7 mouse cellular contexts compared by ENCODE assay signal in genomic region chr16:32164396-32165027, GRCm38 (mm10). TPM values are rescaled to one million over a fixed set of nuclear protein-coding genes. Genes with fewer than 3 reads are reported as not detected.
DNase-seq lines count a peak whose midpoint lies in the region; ATAC-seq lines count a peak whose summit lies in the region.

No protein-coding gene starts in this region.

- no peaks in the 10 kb centered on the region for H3K36me3 ChIP-seq in neural tube, embryonic 11.5 days (ENCODE audit: control insufficient read depth, insufficient read depth, low read length)
- no peaks in the 10 kb centered on the region for H3K36me3 ChIP-seq in forebrain, embryonic 11.5 days (ENCODE audit: control insufficient read depth, insufficient read depth, low read length)
- no peaks in the 10 kb centered on the region for H3K36me3 ChIP-seq in limb, embryonic 11.5 days (ENCODE audit: control insufficient read depth, insufficient read depth, low read length)
- no peaks in the 10 kb centered on the region for H3K36me3 ChIP-seq in midbrain, embryonic 14.5 days (ENCODE audit: control insufficient read depth, insufficient read depth, low read length)

- H3K4me1 ChIP-seq in neural tube, embryonic 11.5 days (ENCODE audit: control insufficient read depth, insufficient read depth, low read length), result no peaks in the 10 kb centered on the region
- peaks cover 6% of the 10 kb centered on the region for H3K4me1 ChIP-seq in forebrain, embryonic 11.5 days (replicated peaks; ENCODE audit: control insufficient read depth, insufficient read depth, low read length)
- H3K4me1 ChIP-seq in limb, embryonic 11.5 days (ENCODE audit: control insufficient read depth, insufficient read depth, low read length), result 0 out of 2 replicates have a peak, but pooled peaks cover 3% of the 10 kb centered on the region
- H3K4me1 ChIP-seq in midbrain, embryonic 14.5 days (ENCODE audit: control insufficient read depth, insufficient read depth, low read length), result peaks cover 6% of the 10 kb centered on the region; the same call in 1 of the 2 replicates

- no peak for ATAC-seq in neural tube, embryonic 11.5 days (ENCODE audit: insufficient read depth, low FRiP score, low TSS enrichment)
- ATAC-seq in forebrain, embryonic 11.5 days (replicated peaks; ENCODE audit: low FRiP score), result no peak
- ATAC-seq in limb, embryonic 11.5 days (ENCODE audit: insufficient number of reproducible peaks, low FRiP score, low TSS enrichment, low read depth), result no peak
- ATAC-seq in midbrain, embryonic 14.5 days (ENCODE audit: low FRiP score, low TSS enrichment), result no peak
- no peak for ATAC-seq in inflammation-experienced regulatory T-cells, adult 6 months

- peak overlapping the region; percentile 21 for H3K4me3 ChIP-seq in neural tube, embryonic 11.5 days (ENCODE audit: low read depth, low read length)
- no peak overlapping the region for H3K4me3 ChIP-seq in forebrain, embryonic 11.5 days (ENCODE audit: low read depth, low read length)
- peak overlapping the region; percentile 33; the same call in 1 of the 2 replicates for H3K4me3 ChIP-seq in limb, embryonic 11.5 days (ENCODE audit: low read depth, low read length)
- 0 out of 2 replicates have a peak overlapping the region, but pooled peaks have one; percentile 31 for H3K4me3 ChIP-seq in midbrain, embryonic 14.5 days (replicated peaks; ENCODE audit: low read depth, low read length)

- WGBS in neural tube, embryonic 11.5 days, result 80% methylated on average over 19 of the region's 19 CpGs
- 75% methylated on average over 19 of the region's 19 CpGs for WGBS in forebrain, embryonic 11.5 days
- 72% methylated on average over 19 of the region's 19 CpGs for WGBS in limb, embryonic 11.5 days
- 70% methylated on average over 19 of the region's 19 CpGs for WGBS in midbrain, embryonic 14.5 days

- H3K4me2 ChIP-seq in neural tube, embryonic 11.5 days (ENCODE audit: low read depth), result no peak overlapping the region
- peak overlapping the region; percentile 73; the same call in 1 of the 2 replicates for H3K4me2 ChIP-seq in forebrain, embryonic 11.5 days (ENCODE audit: low read depth, low read length, severe bottlenecking)
- peak overlapping the region; percentile 76 for H3K4me2 ChIP-seq in limb, embryonic 11.5 days (ENCODE audit: low read depth, severe bottlenecking)
- H3K4me2 ChIP-seq in midbrain, embryonic 14.5 days (ENCODE audit: low read length), result no peak overlapping the region; the same call in 1 of the 2 replicates

- no peak overlapping the region for H3K9ac ChIP-seq in neural tube, embryonic 11.5 days (ENCODE audit: low read length)
- no peak overlapping the region; the same call in 1 of the 2 replicates for H3K9ac ChIP-seq in forebrain, embryonic 11.5 days (ENCODE audit: low read length)
- no peak overlapping the region; the same call in 1 of the 2 replicates for H3K9ac ChIP-seq in limb, embryonic 11.5 days (ENCODE audit: low read length)
- no peak overlapping the region for H3K9ac ChIP-seq in midbrain, embryonic 14.5 days (replicated peaks; ENCODE audit: low read length)

- no peaks in the 10 kb centered on the region for H3K27me3 ChIP-seq in neural tube, embryonic 11.5 days (ENCODE audit: control insufficient read depth, insufficient read depth, low read length)
- H3K27me3 ChIP-seq in forebrain, embryonic 11.5 days (ENCODE audit: control insufficient read depth, insufficient read depth, low read length), result no peaks in the 10 kb centered on the region
- H3K27me3 ChIP-seq in limb, embryonic 11.5 days (ENCODE audit: control insufficient read depth, insufficient read depth, low read length), result no peaks in the 10 kb centered on the region
- H3K27me3 ChIP-seq in midbrain, embryonic 14.5 days (ENCODE audit: control insufficient read depth, insufficient read depth, low read length), result peaks cover 8% of the 10 kb centered on the region; the same call in 1 of the 2 replicates

- H3K27ac ChIP-seq in neural tube, embryonic 11.5 days (ENCODE audit: low read depth, low read length), result no peak overlapping the region
- no peak overlapping the region for H3K27ac ChIP-seq in forebrain, embryonic 11.5 days (ENCODE audit: low read depth, low read length)
- no peak overlapping the region for H3K27ac ChIP-seq in limb, embryonic 11.5 days (replicated peaks; ENCODE audit: low read depth, low read length)
- no peak overlapping the region for H3K27ac ChIP-seq in midbrain, embryonic 14.5 days (replicated peaks; ENCODE audit: low read depth, low read length)

- no peak for DNase-seq in neural tube, embryonic 11.5 days (ENCODE audit: low spot score)
- no peak for DNase-seq in neural tube, embryonic 10.5 days (ENCODE audit: extremely low spot score, low spot score)
- DNase-seq in forebrain, embryonic 11.5 days (ENCODE audit: low spot score), result no peak
- DNase-seq in limb, embryonic 11.5 days (ENCODE audit: low spot score), result no peak
- DNase-seq in midbrain, embryonic 14.5 days, result no peak
- no peak for DNase-seq in layer of hippocampus, postnatal 25 days (ENCODE audit: extremely low spot score in 1 of 2, low spot score in 1 of 2)

- H3K9me3 ChIP-seq in neural tube, embryonic 11.5 days (ENCODE audit: control insufficient read depth, low read length), result no peaks in the 10 kb centered on the region
- H3K9me3 ChIP-seq in forebrain, embryonic 11.5 days (ENCODE audit: control insufficient read depth, low read length), result no peaks in the 10 kb centered on the region
- no peaks in the 10 kb centered on the region for H3K9me3 ChIP-seq in limb, embryonic 11.5 days (ENCODE audit: control insufficient read depth, low read length)
- no peaks in the 10 kb centered on the region for H3K9me3 ChIP-seq in midbrain, embryonic 14.5 days (ENCODE audit: control insufficient read depth, low read length)

RNA-seq across cellular contexts. Expression of gene Nrros, which starts 0.9 kb away (rescaled TPM):
- polyA plus RNA-seq in neural tube, embryonic 11.5 days (2014; fragmentation: Nextera tagmentation; extraction: Ambion mirVana), result 8.0 and 8.3 TPM in 2 replicates
- 6.7 and 7.5 TPM in 2 replicates for polyA plus RNA-seq in forebrain, embryonic 11.5 days (2014; fragmentation: Nextera tagmentation; extraction: Ambion mirVana)
- 10.1 and 11.5 TPM in 2 replicates for polyA plus RNA-seq in limb, embryonic 11.5 days (2014; fragmentation: Nextera tagmentation; extraction: Ambion mirVana)
- polyA plus RNA-seq in midbrain, embryonic 14.5 days (2014; fragmentation: Nextera tagmentation; extraction: Ambion mirVana), result 3.4 and 8.7 TPM in 2 replicates
- 10 to 100 TPM in 1 of 2 experiments, 1 to 10 TPM in 1; 8.9 to 10.6 TPM for total RNA-seq in layer of hippocampus, postnatal 25 days (2021)
- 10 to 100 TPM; 42.7 to 71.0 (median 53.2) TPM for polyA plus RNA-seq in inflammation-experienced regulatory T-cells, adult 6 months (2017; shearing (Covaris generic))

RNA-seq across cellular contexts. Expression of gene Bex6, which starts 15.1 kb away (rescaled TPM):
- 0.27 TPM in 1 of 2 replicates, not detected in the other for polyA plus RNA-seq in neural tube, embryonic 11.5 days (2014; fragmentation: Nextera tagmentation; extraction: Ambion mirVana)
- 0.35 TPM in 1 of 2 replicates, not detected in the other for polyA plus RNA-seq in forebrain, embryonic 11.5 days (2014; fragmentation: Nextera tagmentation; extraction: Ambion mirVana)
- polyA plus RNA-seq in limb, embryonic 11.5 days (2014; fragmentation: Nextera tagmentation; extraction: Ambion mirVana), result 0.25 TPM in 1 of 2 replicates, not detected in the other
- polyA plus RNA-seq in midbrain, embryonic 14.5 days (2014; fragmentation: Nextera tagmentation; extraction: Ambion mirVana), result not detected in 2 replicates
- not detected for total RNA-seq in layer of hippocampus, postnatal 25 days (2021)
- under 1 TPM in 2 of 3 experiments, not detected in 1; 0.38 to 0.63 TPM for polyA plus RNA-seq in inflammation-experienced regulatory T-cells, adult 6 months (2017; shearing (Covaris generic))

Comparison
In these comparisons a context has a peak if more than half of its experiments do, and no peak if none do; other contexts are left out.
1. H3K4me2 ChIP-seq: peak in forebrain, embryonic 11.5 days (single experiment) and limb, embryonic 11.5 days (single experiment); none in neural tube, embryonic 11.5 days (single experiment) and midbrain, embryonic 14.5 days (single experiment).